Mouse (Mus musculus) MEL (cell line): ENCODE results near the gene Pitpnb. TPM values are rescaled to one million over a fixed set of nuclear protein-coding genes. Genes with fewer than 3 reads are reported as not detected.

Source experiments
- DNase-seq: peaks from one replicate; pipeline ENCODE4 v3.0.0; 2011; ENCODE audit warnings: low read depth, low spot score
- H3K27ac ChIP-seq: 2 replicates; pipeline ENCODE4 v1.5.1; 2012; ENCODE audit warnings: low read depth, mild to moderate bottlenecking, control low read depth, low read length, moderate library complexity; ENCODE audit not compliant: control insufficient read depth
- H3K27me3 ChIP-seq, 2 experiments: fragments of 150-350 bp in 1 of 2; sonication (generic) in 1 of 2; 2 replicates each; pipeline ENCODE4 v1.6.1; 2012; ENCODE audit warnings: low read length in 2 of 2, mild to moderate bottlenecking in 2 of 2, improper control_type of control experiment in 1 of 2, moderate library complexity in 1 of 2; ENCODE audit not compliant: insufficient read depth in 2 of 2, control insufficient read depth in 1 of 2
- H3K36me3 ChIP-seq, 2 experiments: 2 replicates each; pipeline ENCODE4 v1.6.1; 2012 to 2014; ENCODE audit warnings: low read length in 2 of 2, improper control_type of control experiment in 1 of 2, inconsistent platforms in 1 of 2, mild to moderate bottlenecking in 1 of 2; ENCODE audit not compliant: insufficient read depth in 2 of 2, control insufficient read depth in 1 of 2
- H3K4me1 ChIP-seq, 2 experiments: fragments of 150-350 bp in 1 of 2; sonication (generic) in 1 of 2; 2 replicates each; pipeline ENCODE4 v1.6.1; 2012; ENCODE audit warnings: low read length in 2 of 2, improper control_type of control experiment in 1 of 2, mild to moderate bottlenecking in 1 of 2; ENCODE audit not compliant: insufficient read depth in 2 of 2, control insufficient read depth in 1 of 2
- H3K4me3 ChIP-seq, 2 experiments: fragments of 150-350 bp in 1 of 2; sonication (generic) in 1 of 2; 2 replicates each; pipeline ENCODE4 v1.5.1; 2012; ENCODE audit warnings: low read depth in 2 of 2, low read length in 2 of 2, mild to moderate bottlenecking in 2 of 2, moderate library complexity in 2 of 2, control low read depth in 1 of 2, improper control_type of control experiment in 1 of 2; ENCODE audit not compliant: control insufficient read depth in 1 of 2, insufficient read depth in 1 of 2
- H3K79me2 ChIP-seq: 2 replicates; pipeline ENCODE4 v1.6.1; 2012; ENCODE audit warnings: mild to moderate bottlenecking, low read length, moderate library complexity; ENCODE audit not compliant: control insufficient read depth, poor library complexity, insufficient read depth
- H3K9ac ChIP-seq: 2 replicates; pipeline ENCODE4 v1.6.1; 2012; ENCODE audit warnings: low read depth, mild to moderate bottlenecking, control low read depth, low read length, moderate library complexity; ENCODE audit not compliant: control insufficient read depth, poor library complexity, severe bottlenecking
- H3K9me3 ChIP-seq: fragments of 150-350 bp; sonication (generic); replicated peaks from 2 replicates; pipeline ENCODE4 v1.6.1; 2012; ENCODE audit warnings: mild to moderate bottlenecking, low read length, improper control_type of control experiment, moderate library complexity; ENCODE audit not compliant: insufficient read depth
- HCFC1 ChIP-seq: IDR thresholded peaks from 2 replicates; pipeline ENCODE4 v1.6.1; 2012; ENCODE audit warnings: low read depth, mild to moderate bottlenecking, inconsistent platforms, low read length, improper control_type of control experiment, moderate library complexity
- JUND ChIP-seq: IDR thresholded peaks from 2 replicates; pipeline ENCODE4 v1.6.1; 2011; ENCODE audit warnings: low read depth, mild to moderate bottlenecking, improper control_type of control experiment, low read length
- KAT2A ChIP-seq: conservative IDR thresholded peaks from 2 replicates; pipeline ENCODE4 v1.6.1; 2012; ENCODE audit warnings: low read depth, low read length, improper control_type of control experiment, inconsistent platforms
- MAX ChIP-seq: IDR thresholded peaks from 2 replicates; pipeline ENCODE4 v1.6.1; 2011; ENCODE audit warnings: low read length, improper control_type of control experiment
- MAZ ChIP-seq: IDR thresholded peaks from 2 replicates; pipeline ENCODE4 v1.6.1; 2012; ENCODE audit warnings: low read depth, mild to moderate bottlenecking, inconsistent platforms, low read length, improper control_type of control experiment
- MXI1 ChIP-seq: IDR thresholded peaks from 2 replicates; pipeline ENCODE4 v1.6.1; 2011; ENCODE audit warnings: mild to moderate bottlenecking, low read depth, low read length, improper control_type of control experiment
- MYB ChIP-seq: IDR thresholded peaks from 2 replicates; pipeline ENCODE4 v1.6.1; 2011; ENCODE audit warnings: mild to moderate bottlenecking, low read depth, low read length, improper control_type of control experiment
- MYC ChIP-seq: IDR thresholded peaks from 2 replicates; pipeline ENCODE4 v1.6.1; 2011; ENCODE audit warnings: low read depth, mild to moderate bottlenecking, low read length, improper control_type of control experiment, moderate library complexity
- POLR2A ChIP-seq, 2 experiments: IDR thresholded peaks; 2 replicates each; pipeline ENCODE4 v1.6.1; 2011 to 2012; ENCODE audit warnings: low read length in 2 of 2, mild to moderate bottlenecking in 2 of 2, control low read depth in 1 of 2, improper control_type of control experiment in 1 of 2, low read depth in 1 of 2, moderate library complexity in 1 of 2; ENCODE audit not compliant: control insufficient read depth in 1 of 2, insufficient read depth in 1 of 2, poor library complexity in 1 of 2
- POLR2AphosphoS2 ChIP-seq: IDR thresholded peaks from 2 replicates; pipeline ENCODE4 v1.6.1; 2011; ENCODE audit warnings: low read length, improper control_type of control experiment
- POLR2AphosphoS5 ChIP-seq: IDR thresholded peaks from 2 replicates; pipeline ENCODE4 v1.6.1; 2012; ENCODE audit warnings: low read depth, borderline replicate concordance, mild to moderate bottlenecking, inconsistent platforms, low read length, moderate library complexity, mixed read lengths
- RCOR1 ChIP-seq: IDR thresholded peaks from 2 replicates; pipeline ENCODE4 v1.6.1; 2012; ENCODE audit warnings: low read depth, mild to moderate bottlenecking, inconsistent platforms, low read length, improper control_type of control experiment
- SIN3A ChIP-seq: IDR thresholded peaks from 2 replicates; pipeline ENCODE4 v1.6.1; 2012; ENCODE audit warnings: low read length, improper control_type of control experiment, inconsistent platforms
- SMC3 ChIP-seq: IDR thresholded peaks from 2 replicates; pipeline ENCODE4 v1.6.1; 2011; ENCODE audit warnings: low read depth, low read length, improper control_type of control experiment
- TAL1 ChIP-seq: IDR thresholded peaks from 2 replicates; pipeline ENCODE4 v1.6.1; 2012; ENCODE audit warnings: mild to moderate bottlenecking, inconsistent platforms, low read length, moderate library complexity, mixed read lengths
- UBTF ChIP-seq: IDR thresholded peaks from 2 replicates; pipeline ENCODE4 v1.6.1; 2012; ENCODE audit warnings: low read depth, mild to moderate bottlenecking, inconsistent platforms, low read length, improper control_type of control experiment, moderate library complexity, borderline replicate concordance; ENCODE audit not compliant: insufficient read depth
- USF1 ChIP-seq: IDR thresholded peaks from 2 replicates; pipeline ENCODE4 v1.6.1; 2014; ENCODE audit warnings: low read depth, mild to moderate bottlenecking, inconsistent platforms, low read length, improper control_type of control experiment, moderate library complexity
- ZMIZ1 ChIP-seq: IDR thresholded peaks from 2 replicates; pipeline ENCODE4 v1.6.1; 2012; ENCODE audit warnings: low read depth, mild to moderate bottlenecking, inconsistent platforms, low read length, improper control_type of control experiment, moderate library complexity
- polyA plus RNA-seq, 2 experiments: library from polyadenylated mRNA; stranded (reverse) in 1 of 2; unstranded in 1 of 2; fragments of >175 nt in 1 of 2; fragments of >200 nt in 1 of 2; gene quantifications; 2 replicates each; pipeline versions ENCODE4 v1.2.1 to v1.2.4; 2012; ENCODE audit warnings: low replicate concordance in 2 of 2, low read depth in 1 of 2; ENCODE audit not compliant: insufficient read length in 2 of 2, insufficient read depth in 1 of 2, missing spikeins in 1 of 2
- total RNA-seq: library from RNA; depleted of rRNA; stranded (reverse); fragments of 300-350 nt; gene quantifications from 2 replicates; pipeline ENCODE4 v1.2.3, GENCODE M21; 2012

Gene Pitpnb
- total and polyA plus RNA-seq, 3 experiments, result 21.8 to 111 (median 88.5) TPM

- H3K9me3 ChIP-seq, result no peaks in the 10 kb centered on the region
- H3K4me1 ChIP-seq, result no peaks in the 10 kb centered on the region
- no peaks in the 10 kb centered on the region for H3K36me3 ChIP-seq
- no peak for DNase-seq
- H3K27me3 ChIP-seq, result no peaks in the 10 kb centered on the region; a peak in 1 of 4 replicates
- H3K27ac ChIP-seq, result no peak overlapping the region
- H3K79me2 ChIP-seq, result no peaks in the 10 kb centered on the region
- no peak overlapping the region for H3K9ac ChIP-seq
- TF ChIP-seq MXI1 (no peak), MAX (no peak), POLR2A (IDR thresholded peaks at IDR 0.05; ENCODE audit: control insufficient read depth in 1 of 2, insufficient read depth in 1 of 2, low read depth in 1 of 2, low read length in 2 of 2, poor library complexity in 1 of 2) (no peak), MYC (no peak), POLR2AphosphoS2 (no peak), TAL1 (no peak), UBTF (no peak), MAZ (no peak), HCFC1 (no peak), SIN3A (no peak), MYB (no peak), USF1 (no peak), JUND (no peak), RCOR1 (no peak), KAT2A (no peak), ZMIZ1 (no peak)
- H3K4me3 ChIP-seq, result no peak overlapping the region
Measured at GRCm38 (mm10) chr5:111310185-111310584, 20.4 kb upstream of the Pitpnb start.

DNA sequence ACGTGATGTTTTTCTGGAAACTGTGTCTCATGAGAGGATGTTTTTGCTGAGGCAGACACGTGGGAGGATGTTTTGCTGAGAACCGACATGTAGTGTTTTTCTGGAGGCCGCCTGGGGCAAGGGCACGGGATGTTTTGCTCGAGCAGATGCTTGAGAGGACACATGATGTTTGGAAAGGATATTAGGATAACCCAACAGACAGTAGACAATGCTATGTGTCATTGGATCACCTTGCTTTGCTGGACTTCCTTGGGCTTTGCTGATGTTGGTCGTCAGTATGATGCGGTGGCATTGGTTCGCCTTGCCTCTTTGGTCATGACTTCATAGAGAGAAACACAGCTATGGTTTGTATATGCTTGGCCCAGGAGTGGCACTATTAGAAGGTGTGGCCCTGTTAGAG is 16.7 kb upstream of the Pitpnb start:
- Histone ChIP-seq H3K36me3 (no peaks in the 10 kb centered on the region; a peak in 1 of 4 replicates), H3K4me1 (peaks cover 0 to 3% of the 10 kb centered on the region in 2 experiments; a peak in 1 of 4 replicates), H3K27ac (no peak overlapping the region), H3K4me3 (no peak overlapping the region), H3K9me3 (no peaks in the 10 kb centered on the region), H3K27me3 (no peaks in the 10 kb centered on the region), H3K9ac (no peak overlapping the region), H3K79me2 (no peaks in the 10 kb centered on the region)
- no peak for TF ChIP-seq POLR2AphosphoS2
- no peak for TF ChIP-seq POLR2AphosphoS5
- TF ChIP-seq MAZ, result no peak
- TF ChIP-seq HCFC1, result no peak
- TF ChIP-seq SMC3, result no peak
- no peak for TF ChIP-seq MAX
- no peak for DNase-seq
